Mouse (Mus musculus): ENCODE measurements at regions not wholly inside any gene's neighbourhood (a gene's known extent, or its start where the extent isn't known, plus 50 kb on each side); places are given as distances from the start of the nearest gene placed in this dataset.
A peak's percentile ranks its signal among the peaks of the same experiment; 100 is the strongest.

GRCm38 (mm10) chrX:156736951-156737553, 678.1 kb downstream of the Phex start:
- no peaks in the 10 kb centered on the region for H3K4me1 ChIP-seq (ENCODE audit: control insufficient read depth, insufficient read depth, low read length)
- ATAC-seq (replicated peaks; ENCODE audit: insufficient number of reproducible peaks, low FRiP score, low TSS enrichment, low read depth) (no peak), DNase-seq (ENCODE audit: low spot score) (peak; percentile 6)
- no peak overlapping the region for H3K27ac ChIP-seq (replicated peaks; ENCODE audit: low read depth, low read length)
- H3K4me3 ChIP-seq (ENCODE audit: low read depth, low read length), result no peak overlapping the region
- H3K9me3 ChIP-seq (replicated peaks; ENCODE audit: control insufficient read depth, low read length), result no peaks in the 10 kb centered on the region
- no peak overlapping the region for H3K4me2 ChIP-seq (ENCODE audit: low read depth, low read length)
- 63% methylated on average over 2 of the region's 3 CpGs for WGBS
- no peak overlapping the region for H3K9ac ChIP-seq (replicated peaks; ENCODE audit: low read length)
- no peaks in the 10 kb centered on the region for H3K36me3 ChIP-seq (replicated peaks; ENCODE audit: control insufficient read depth, insufficient read depth, low read depth, low read length)
- no peaks in the 10 kb centered on the region for H3K27me3 ChIP-seq (ENCODE audit: control insufficient read depth, insufficient read depth, low read length)

- 49% methylated on average over 2 of the region's 2 CpGs for WGBS
- H3K27ac ChIP-seq (replicated peaks; ENCODE audit: low read depth, low read length), result no peak overlapping the region
- DNase-seq (ENCODE audit: low spot score), result peak; percentile 28
These were observed 722.9 kb downstream of the Phex start for GRCm38 (mm10) chrX:156692236-156692635.

GRCm38 (mm10) chrX:156677911-156678310, 737.2 kb downstream of the Phex start:
- Histone ChIP-seq H3K9ac (replicated peaks; ENCODE audit: low read length) (no peak overlapping the region), H3K4me2 (ENCODE audit: low read depth, low read length) (no peak overlapping the region), H3K36me3 (replicated peaks; ENCODE audit: control insufficient read depth, insufficient read depth, low read depth, low read length) (no peaks in the 10 kb centered on the region), H3K4me1 (ENCODE audit: control insufficient read depth, insufficient read depth, low read length) (no peaks in the 10 kb centered on the region), H3K4me3 (ENCODE audit: low read depth, low read length) (no peak overlapping the region), H3K27me3 (ENCODE audit: control insufficient read depth, insufficient read depth, low read length) (no peaks in the 10 kb centered on the region), H3K27ac (replicated peaks; ENCODE audit: low read depth, low read length) (no peak overlapping the region), H3K9me3 (replicated peaks; ENCODE audit: control insufficient read depth, low read length) (no peaks in the 10 kb centered on the region)
- no peak for DNase-seq (ENCODE audit: low spot score)
- ATAC-seq (replicated peaks; ENCODE audit: insufficient number of reproducible peaks, low FRiP score, low TSS enrichment, low read depth), result no peak

More at GRCm38 (mm10) chrX:156692236-156692635, 722.9 kb downstream of the Phex start:
- H3K4me2 ChIP-seq (ENCODE audit: low read depth, low read length), result no peak overlapping the region
- no peaks in the 10 kb centered on the region for H3K27me3 ChIP-seq (ENCODE audit: control insufficient read depth, insufficient read depth, low read length)
- no peaks in the 10 kb centered on the region for H3K4me1 ChIP-seq (ENCODE audit: control insufficient read depth, insufficient read depth, low read length)
- H3K9ac ChIP-seq (replicated peaks; ENCODE audit: low read length), result no peak overlapping the region
- H3K9me3 ChIP-seq (replicated peaks; ENCODE audit: control insufficient read depth, low read length), result no peaks in the 10 kb centered on the region
- no peaks in the 10 kb centered on the region for H3K36me3 ChIP-seq (replicated peaks; ENCODE audit: control insufficient read depth, insufficient read depth, low read depth, low read length)
- no peak for ATAC-seq (replicated peaks; ENCODE audit: insufficient number of reproducible peaks, low FRiP score, low TSS enrichment, low read depth)
- no peak overlapping the region for H3K4me3 ChIP-seq (ENCODE audit: low read depth, low read length)

- no peaks in the 10 kb centered on the region for H3K27me3 ChIP-seq (ENCODE audit: control insufficient read depth, insufficient read depth, low read length)
These were observed 741.5 kb downstream of the Phex start for GRCm38 (mm10) chrX:156673661-156674060.

GRCm38 (mm10) chrX:156669521-156669920, 745.6 kb downstream of the Phex start:
- Histone ChIP-seq H3K4me1 (ENCODE audit: control insufficient read depth, insufficient read depth, low read length) (no peaks in the 10 kb centered on the region), H3K4me3 (ENCODE audit: low read depth, low read length) (no peak overlapping the region), H3K27ac (replicated peaks; ENCODE audit: low read depth, low read length) (no peak overlapping the region), H3K9ac (replicated peaks; ENCODE audit: low read length) (no peak overlapping the region), H3K36me3 (replicated peaks; ENCODE audit: control insufficient read depth, insufficient read depth, low read depth, low read length) (no peaks in the 10 kb centered on the region), H3K27me3 (ENCODE audit: control insufficient read depth, insufficient read depth, low read length) (no peaks in the 10 kb centered on the region), H3K9me3 (replicated peaks; ENCODE audit: control insufficient read depth, low read length) (no peaks in the 10 kb centered on the region), H3K4me2 (ENCODE audit: low read depth, low read length) (no peak overlapping the region)
- DNase-seq (ENCODE audit: low spot score) (no peak), ATAC-seq (replicated peaks; ENCODE audit: insufficient number of reproducible peaks, low FRiP score, low TSS enrichment, low read depth) (no peak)

More at GRCm38 (mm10) chrX:156673661-156674060, 741.5 kb downstream of the Phex start:
- WGBS, result 85% methylated on average over 1 of the region's 1 CpGs
- Histone ChIP-seq H3K4me1 (ENCODE audit: control insufficient read depth, insufficient read depth, low read length) (no peaks in the 10 kb centered on the region), H3K27ac (replicated peaks; ENCODE audit: low read depth, low read length) (no peak overlapping the region), H3K9me3 (replicated peaks; ENCODE audit: control insufficient read depth, low read length) (no peaks in the 10 kb centered on the region), H3K4me3 (ENCODE audit: low read depth, low read length) (no peak overlapping the region), H3K4me2 (ENCODE audit: low read depth, low read length) (no peak overlapping the region), H3K9ac (replicated peaks; ENCODE audit: low read length) (no peak overlapping the region), H3K36me3 (replicated peaks; ENCODE audit: control insufficient read depth, insufficient read depth, low read depth, low read length) (no peaks in the 10 kb centered on the region)
- no peak for ATAC-seq (replicated peaks; ENCODE audit: insufficient number of reproducible peaks, low FRiP score, low TSS enrichment, low read depth)
- DNase-seq (ENCODE audit: low spot score), result no peak
